Mouse (Mus musculus) c-Kit-positive CD71-negative TER-119-negative erythroid progenitor cells, embryonic 14.5 days (primary cell): Measurements from ENCODE around the gene Prss53.
A peak's percentile ranks its signal among the peaks of the same experiment; 100 is the strongest.

Experiments
- DNase-seq: peaks from one replicate; pipeline ENCODE4 v3.0.0-alpha.2; 2013; ENCODE audit warnings: low read depth

Prss53 gene

GRCm38 (mm10) chr7:127890798-127891197 is at the start of gene Prss53:
TSS of gene Prss53 (minus strand) at chr7:127890970.
- no peak for DNase-seq

GRCm38 (mm10) chr7:127936216-127936884 is 45.6 kb upstream of the Prss53 start:
- DNase-seq: no peak

GRCm38 (mm10) chr7:127935748-127936159 is 45.0 kb upstream of the Prss53 start:
- no peak for DNase-seq

- peak; percentile 92 for DNase-seq
Observed at GRCm38 (mm10) chr7:127935028-127935722, 44.4 kb upstream of the Prss53 start.

- no peak for DNase-seq
Observed at GRCm38 (mm10) chr7:127934075-127934474, 43.3 kb upstream of the Prss53 start.

GRCm38 (mm10) chr7:127932273-127933031 is 41.7 kb upstream of the Prss53 start:
- DNase-seq: no peak

GRCm38 (mm10) chr7:127931351-127932135 is 40.8 kb upstream of the Prss53 start:
- DNase-seq: no peak

- no peak for DNase-seq
Observed at GRCm38 (mm10) chr7:127930636-127931035, 39.9 kb upstream of the Prss53 start.

- no peak for DNase-seq
Observed at GRCm38 (mm10) chr7:127929923-127930322, 39.2 kb upstream of the Prss53 start, which contains the start of gene Prss8. TSS of gene Prss8 (minus strand) at chr7:127930104.

GRCm38 (mm10) chr7:127928596-127928995 is 37.8 kb upstream of the Prss53 start:
- DNase-seq: no peak

GRCm38 (mm10) chr7:127927726-127928125 is 37.0 kb upstream of the Prss53 start:
- DNase-seq: no peak

GRCm38 (mm10) chr7:127926846-127927245 is 36.1 kb upstream of the Prss53 start:
- DNase-seq: no peak

- no peak for DNase-seq
Observed at GRCm38 (mm10) chr7:127926066-127926465, 35.3 kb upstream of the Prss53 start.

GRCm38 (mm10) chr7:127925252-127925651 is 34.5 kb upstream of the Prss53 start:
- no peak for DNase-seq

- no peak for DNase-seq
Observed at GRCm38 (mm10) chr7:127923714-127924113, 32.9 kb upstream of the Prss53 start.

GRCm38 (mm10) chr7:127922451-127923275 is 31.9 kb upstream of the Prss53 start:
- no peak for DNase-seq

- DNase-seq: no peak
Observed at GRCm38 (mm10) chr7:127921516-127921915, 30.7 kb upstream of the Prss53 start.

- no peak for DNase-seq
Observed at GRCm38 (mm10) chr7:127919290-127919689, 28.5 kb upstream of the Prss53 start.

- no peak for DNase-seq
Observed at GRCm38 (mm10) chr7:127918203-127918602, 27.4 kb upstream of the Prss53 start.

GRCm38 (mm10) chr7:127915293-127915692 is 24.5 kb upstream of the Prss53 start:
- DNase-seq: no peak

GRCm38 (mm10) chr7:127912938-127913337 is 22.2 kb upstream of the Prss53 start:
- DNase-seq: no peak
